Mouse (Mus musculus): ENCODE data around the gene Il1r2.

The Il1r2 gene

GRCm38 (mm10) chr1:40133567-40133966, 59.7 kb downstream of the Il1r2 start:
- DNase-seq, result no peak

GRCm38 (mm10) chr1:40139798-40140532, 66.1 kb downstream of the Il1r2 start:
- DNase-seq, result peak; percentile 88 to 91

GRCm38 (mm10) chr1:40156096-40156495, 82.2 kb downstream of the Il1r2 start:
- DNase-seq, result no peak

GRCm38 (mm10) chr1:40163329-40163917, 89.5 kb downstream of the Il1r2 start:
- DNase-seq, result no peak

GRCm38 (mm10) chr1:40164331-40164730, 90.5 kb downstream of the Il1r2 start:
- DNase-seq, result no peak

GRCm38 (mm10) chr1:40167585-40167984, 93.7 kb downstream of the Il1r2 start:
- DNase-seq, result no peak

GRCm38 (mm10) chr1:40171878-40172277, 98.0 kb downstream of the Il1r2 start:
- DNase-seq, result peak; percentile 20 to 37

- no peak for DNase-seq
These were observed 100.3 kb downstream of the Il1r2 start for GRCm38 (mm10) chr1:40174146-40174545.
